Mouse (Mus musculus): ENCODE data around the gene Abhd14b.

DNA sequence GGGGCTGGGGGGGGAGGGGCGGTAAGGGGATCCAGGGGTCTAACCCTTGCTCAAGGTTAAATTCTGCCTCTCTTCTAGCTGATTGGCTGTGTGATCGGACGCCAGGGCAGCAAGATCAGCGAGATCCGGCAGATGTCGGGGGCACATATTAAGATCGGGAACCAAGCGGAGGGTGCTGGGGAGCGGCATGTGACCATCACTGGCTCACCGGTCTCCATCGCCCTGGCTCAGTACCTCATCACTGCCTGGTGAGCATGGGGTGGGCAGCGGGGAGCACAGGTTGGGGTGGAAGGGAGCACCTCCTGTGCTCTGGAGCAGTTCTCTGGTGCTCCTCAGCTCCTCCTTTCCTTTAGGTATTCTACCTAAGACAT, 15.2 kb downstream of the Abhd14b start:
- TF ChIP-seq POLR2A (IDR thresholded peaks at IDR 0.05; ENCODE audit: low read depth, low read length): no peak
- no peak for TF ChIP-seq CTCF (IDR thresholded peaks at IDR 0.05; ENCODE audit: borderline replicate concordance, insufficient read depth, low read length)

Data from embryonic fibroblast, embryonic 13.5 days (primary cell).